Mouse (Mus musculus): ENCODE results near the gene Myo16. TPM values are rescaled to one million over a fixed set of nuclear protein-coding genes. Genes with fewer than 3 reads are reported as not detected.

Gene Myo16
- polyA plus RNA-seq, 1 experiment from 2014 or later, result 1.5 TPM

GRCm38 (mm10) chr8:10130513-10131414, 22.9 kb upstream of the Myo16 start:
- Histone ChIP-seq H3K4me2 (replicated peaks; ENCODE audit: low read depth) (no peak overlapping the region), H3K27ac (replicated peaks) (no peak overlapping the region), H3K27me3 (ENCODE audit: control insufficient read depth, insufficient read depth, low read length) (no peaks in the 10 kb centered on the region), H3K9ac (ENCODE audit: low read length) (no peak overlapping the region), H3K9me3 (ENCODE audit: control insufficient read depth, low read length) (no peaks in the 10 kb centered on the region), H3K4me3 (ENCODE audit: low read depth, low read length) (no peak overlapping the region), H3K4me1 (replicated peaks; ENCODE audit: control insufficient read depth, insufficient read depth) (no peaks in the 10 kb centered on the region), H3K36me3 (ENCODE audit: control insufficient read depth, insufficient read depth, low read length) (no peaks in the 10 kb centered on the region)
- WGBS, result 43% methylated on average over 15 of the region's 15 CpGs
- TF ChIP-seq CTCF (IDR thresholded peaks at IDR 0.05; ENCODE audit: low read depth) (no peak), EP300 (optimal IDR thresholded peaks at IDR 0.05) (no peak)
- DNase-seq (ENCODE audit: low spot score), result peak; percentile 43
- peak; percentile 90 for ATAC-seq (ENCODE audit: low FRiP score, low TSS enrichment)

GRCm38 (mm10) chr8:10139536-10139935, 14.2 kb upstream of the Myo16 start:
- 48% methylated on average over 8 of the region's 8 CpGs for WGBS
- TF ChIP-seq EP300 (optimal IDR thresholded peaks at IDR 0.05), result no peak
- TF ChIP-seq CTCF (IDR thresholded peaks at IDR 0.05; ENCODE audit: low read depth), result no peak
- Histone ChIP-seq H3K9me3 (ENCODE audit: control insufficient read depth, low read length) (no peaks in the 10 kb centered on the region), H3K4me2 (replicated peaks; ENCODE audit: low read depth) (no peak overlapping the region), H3K4me1 (replicated peaks; ENCODE audit: control insufficient read depth, insufficient read depth) (no peaks in the 10 kb centered on the region), H3K4me3 (ENCODE audit: low read depth, low read length) (no peak overlapping the region), H3K27ac (replicated peaks) (no peak overlapping the region), H3K36me3 (ENCODE audit: control insufficient read depth, insufficient read depth, low read length) (no peaks in the 10 kb centered on the region), H3K27me3 (ENCODE audit: control insufficient read depth, insufficient read depth, low read length) (no peaks in the 10 kb centered on the region), H3K9ac (ENCODE audit: low read length) (no peak overlapping the region)
- no peak for ATAC-seq (ENCODE audit: low FRiP score, low TSS enrichment)
- DNase-seq (ENCODE audit: low spot score), result peak; percentile 31

GRCm38 (mm10) chr8:10143961-10144360, 9.8 kb upstream of the Myo16 start:
- 77% methylated on average over 10 of the region's 10 CpGs for WGBS

GRCm38 (mm10) chr8:10151692-10152247, 1.9 kb upstream of the Myo16 start:
- H3K4me3 ChIP-seq (ENCODE audit: low read depth, low read length), result no peak overlapping the region
- H3K9me3 ChIP-seq (ENCODE audit: control insufficient read depth, low read length), result no peaks in the 10 kb centered on the region
- no peak overlapping the region for H3K27ac ChIP-seq (replicated peaks)
- peak; percentile 85 for ATAC-seq (ENCODE audit: low FRiP score, low TSS enrichment)
- no peaks in the 10 kb centered on the region for H3K36me3 ChIP-seq (ENCODE audit: control insufficient read depth, insufficient read depth, low read length)
- no peak overlapping the region for H3K4me2 ChIP-seq (replicated peaks; ENCODE audit: low read depth)
- no peak overlapping the region for H3K9ac ChIP-seq (ENCODE audit: low read length)
- H3K4me1 ChIP-seq (replicated peaks; ENCODE audit: control insufficient read depth, insufficient read depth), result no peaks in the 10 kb centered on the region
- no peaks in the 10 kb centered on the region; the same call in 1 of the 2 replicates for H3K27me3 ChIP-seq (ENCODE audit: control insufficient read depth, insufficient read depth, low read length)
- TF ChIP-seq EP300 (optimal IDR thresholded peaks at IDR 0.05) (no peak), CTCF (IDR thresholded peaks at IDR 0.05; ENCODE audit: low read depth) (no peak)
- WGBS, result 28% methylated on average over 6 of the region's 6 CpGs
- DNase-seq (ENCODE audit: low spot score), result no peak

More at GRCm38 (mm10) chr8:10143961-10144360, 9.8 kb upstream of the Myo16 start:
- Histone ChIP-seq H3K4me1 (replicated peaks; ENCODE audit: control insufficient read depth, insufficient read depth) (no peaks in the 10 kb centered on the region), H3K27ac (replicated peaks) (no peak overlapping the region), H3K4me2 (replicated peaks; ENCODE audit: low read depth) (no peak overlapping the region), H3K36me3 (ENCODE audit: control insufficient read depth, insufficient read depth, low read length) (no peaks in the 10 kb centered on the region), H3K9ac (ENCODE audit: low read length) (no peak overlapping the region), H3K9me3 (ENCODE audit: control insufficient read depth, low read length) (no peaks in the 10 kb centered on the region), H3K27me3 (ENCODE audit: control insufficient read depth, insufficient read depth, low read length) (no peaks in the 10 kb centered on the region), H3K4me3 (ENCODE audit: low read depth, low read length) (no peak overlapping the region)
- DNase-seq (ENCODE audit: low spot score) (no peak), ATAC-seq (ENCODE audit: low FRiP score, low TSS enrichment) (no peak)
- TF ChIP-seq CTCF (IDR thresholded peaks at IDR 0.05; ENCODE audit: low read depth) (no peak), EP300 (optimal IDR thresholded peaks at IDR 0.05) (no peak)

- Histone ChIP-seq H3K27me3 (ENCODE audit: control insufficient read depth, insufficient read depth, low read length) (no peaks in the 10 kb centered on the region; the same call in 1 of the 2 replicates), H3K4me3 (ENCODE audit: low read depth, low read length) (peak overlapping the region; percentile 51), H3K27ac (replicated peaks) (no peak overlapping the region), H3K4me1 (replicated peaks; ENCODE audit: control insufficient read depth, insufficient read depth) (no peaks in the 10 kb centered on the region), H3K4me2 (replicated peaks; ENCODE audit: low read depth) (peak overlapping the region; percentile 95), H3K9ac (ENCODE audit: low read length) (no peak overlapping the region), H3K9me3 (ENCODE audit: control insufficient read depth, low read length) (no peaks in the 10 kb centered on the region), H3K36me3 (ENCODE audit: control insufficient read depth, insufficient read depth, low read length) (no peaks in the 10 kb centered on the region)
- DNase-seq (ENCODE audit: low spot score) (no peak), ATAC-seq (ENCODE audit: low FRiP score, low TSS enrichment) (no peak)
- TF ChIP-seq EP300 (optimal IDR thresholded peaks at IDR 0.05) (no peak), CTCF (IDR thresholded peaks at IDR 0.05; ENCODE audit: low read depth) (no peak)
- WGBS, result 27% methylated on average over 4 of the region's 4 CpGs
These were observed 681 bp downstream of the Myo16 start for GRCm38 (mm10) chr8:10154439-10154745.

- Histone ChIP-seq H3K27me3 (ENCODE audit: control insufficient read depth, insufficient read depth, low read length) (no peaks in the 10 kb centered on the region; the same call in 1 of the 2 replicates), H3K4me2 (replicated peaks; ENCODE audit: low read depth) (peak overlapping the region; percentile 95; the same call in 1 of the 2 replicates), H3K36me3 (ENCODE audit: control insufficient read depth, insufficient read depth, low read length) (no peaks in the 10 kb centered on the region), H3K27ac (replicated peaks) (no peak overlapping the region), H3K4me3 (ENCODE audit: low read depth, low read length) (peak overlapping the region; percentile 51; the same call in 1 of the 2 replicates), H3K9me3 (ENCODE audit: control insufficient read depth, low read length) (no peaks in the 10 kb centered on the region), H3K9ac (ENCODE audit: low read length) (no peak overlapping the region), H3K4me1 (replicated peaks; ENCODE audit: control insufficient read depth, insufficient read depth) (no peaks in the 10 kb centered on the region)
- WGBS, result 88% methylated on average over 16 of the region's 16 CpGs
- peak; percentile 25 for DNase-seq (ENCODE audit: low spot score)
- no peak for ATAC-seq (ENCODE audit: low FRiP score, low TSS enrichment)
- TF ChIP-seq EP300 (optimal IDR thresholded peaks at IDR 0.05), result no peak
- TF ChIP-seq CTCF (IDR thresholded peaks at IDR 0.05; ENCODE audit: low read depth), result 0 out of 2 replicates have a peak, but pooled peaks have one; percentile 3
These were observed 1.4 kb downstream of the Myo16 start for GRCm38 (mm10) chr8:10155075-10155474.

Measured in stomach, postnatal 0 days (tissue).